Mouse (Mus musculus) hindbrain, postnatal 0 days (tissue): ENCODE measurements around the gene Amdhd2. TPM values are rescaled to one million over a fixed set of nuclear protein-coding genes. Genes with fewer than 3 reads are reported as not detected.
A peak's percentile ranks its signal among the peaks of the same experiment; 100 is the strongest.

Source experiments
- ATAC-seq: fragments of 200-750 bp; cut with Nextera tagmentation; 2 replicates; pipeline ENCODE4 v1.8.0; 2017; ENCODE audit warnings: mild to moderate bottlenecking, moderate TSS enrichment, moderate library complexity
- DNase-seq: peaks from one replicate; pipeline ENCODE4 v3.0.0-alpha.2; 2015; ENCODE audit warnings: low spot score
- H3K27ac ChIP-seq: fragments of 300-500 bp; sonication (generic); 2 replicates; pipeline ENCODE4 v1.5.1; 2014; ENCODE audit warnings: mild to moderate bottlenecking
- H3K27me3 ChIP-seq: fragments of 300-500 bp; sonication (generic); 2 replicates; pipeline ENCODE4 v1.6.1; 2014; ENCODE audit warnings: low read length, mixed read lengths; ENCODE audit not compliant: insufficient read depth
- H3K36me3 ChIP-seq: fragments of 300-500 bp; sonication (generic); 2 replicates; pipeline ENCODE4 v1.6.1; 2014; ENCODE audit warnings: low read length, mixed read lengths; ENCODE audit not compliant: insufficient read depth
- H3K4me1 ChIP-seq: fragments of 300-500 bp; sonication (generic); 2 replicates; pipeline ENCODE4 v1.6.1; 2014; ENCODE audit warnings: antibody characterized with exemption, low read length, mixed read lengths; ENCODE audit not compliant: insufficient read depth
- H3K4me2 ChIP-seq: fragments of 300-500 bp; sonication (generic); 2 replicates; pipeline ENCODE4 v1.6.1; 2014; ENCODE audit warnings: low read depth, mild to moderate bottlenecking, low read length, moderate library complexity, mixed read lengths
- H3K4me3 ChIP-seq: fragments of 300-500 bp; sonication (generic); 2 replicates; pipeline ENCODE4 v1.5.1; 2014; ENCODE audit warnings: low read length
- H3K9ac ChIP-seq: fragments of 300-500 bp; sonication (generic); replicated peaks from 2 replicates; pipeline ENCODE4 v1.6.1; 2014; ENCODE audit warnings: mild to moderate bottlenecking, low read length, moderate library complexity, mixed read lengths
- H3K9me3 ChIP-seq: fragments of 300-500 bp; sonication (generic); 2 replicates; pipeline ENCODE4 v1.6.1; 2016; ENCODE audit warnings: low read length, mixed read lengths
- CTCF ChIP-seq: IDR thresholded peaks from 2 replicates; pipeline ENCODE4 v1.5.1; 2016; ENCODE audit warnings: antibody characterized with exemption, control low read depth, low read depth
- WGBS: fragments of 180-500 bp; shearing (Covaris S2); extraction: QIAGEN DNeasy Blood & Tissue Kit; methylation state at CpG from one replicate; pipeline ENCODE4 v1.1.7; 2014; 5-methylcytosine and 5-hydroxymethylcytosine counted together
- polyA plus RNA-seq: library from polyadenylated mRNA; unstranded; fragments of >200 nt; fragmentation: Nextera tagmentation; extraction: Ambion mirVana; gene quantifications from 2 replicates; pipeline ENCODE4 v1.2.1, GENCODE M21; 2015
- total RNA-seq: library from RNA; depleted of rRNA; stranded (reverse); fragments of >200 nt; gene quantifications from 2 replicates; pipeline ENCODE4 v1.2.3, GENCODE M21; 2014

The Amdhd2 gene
- total and polyA plus RNA-seq, 2 experiments from 2014 or later: 38.4 to 53.0 TPM

- Histone ChIP-seq H3K9ac (peak overlapping the region; percentile 85), H3K27me3 (no peaks in the 10 kb centered on the region), H3K27ac (peak overlapping the region; percentile 100), H3K36me3 (peaks cover 3% of the 10 kb centered on the region; the same call in 1 of the 2 replicates), H3K4me1 (peaks cover 14% of the 10 kb centered on the region), H3K9me3 (no peaks in the 10 kb centered on the region), H3K4me3 (peak overlapping the region; percentile 57), H3K4me2 (peak overlapping the region; percentile 78)
- WGBS: under 1% methylated on average over 36 of the region's 41 CpGs
- no peak for TF ChIP-seq CTCF
- DNase-seq: peak; percentile 76
- peak; percentile 55 for ATAC-seq
Measured at GRCm38 (mm10) chr17:24168590-24169277, 5.2 kb upstream of the Amdhd2 start.

GRCm38 (mm10) chr17:24167891-24168505, 4.4 kb upstream of the Amdhd2 start:
- TF ChIP-seq CTCF: no peak
- no peak for DNase-seq
- peak overlapping the region; percentile 57 for H3K4me3 ChIP-seq
- H3K27me3 ChIP-seq: no peaks in the 10 kb centered on the region
- peak overlapping the region; percentile 85 for H3K9ac ChIP-seq
- peak overlapping the region; percentile 78 for H3K4me2 ChIP-seq
- no peaks in the 10 kb centered on the region for H3K9me3 ChIP-seq
- peaks cover 3% of the 10 kb centered on the region; the same call in 1 of the 2 replicates for H3K36me3 ChIP-seq
- H3K27ac ChIP-seq: peak overlapping the region; percentile 100
- peaks cover 14% of the 10 kb centered on the region for H3K4me1 ChIP-seq
- 53% methylated on average over 7 of the region's 7 CpGs for WGBS
- no peak for ATAC-seq

GRCm38 (mm10) chr17:24167120-24167519, 3.6 kb upstream of the Amdhd2 start:
- Histone ChIP-seq H3K4me2 (peak overlapping the region; percentile 78), H3K4me1 (peaks cover 19% of the 10 kb centered on the region), H3K4me3 (no peak overlapping the region; the same call in 1 of the 2 replicates), H3K27me3 (no peaks in the 10 kb centered on the region), H3K9me3 (no peaks in the 10 kb centered on the region), H3K9ac (peak overlapping the region; percentile 85; the same call in 1 of the 2 replicates), H3K36me3 (peaks cover 3% of the 10 kb centered on the region; the same call in 1 of the 2 replicates), H3K27ac (no peak overlapping the region)
- DNase-seq (no peak), ATAC-seq (no peak)
- WGBS: 77% methylated on average over 6 of the region's 6 CpGs
- TF ChIP-seq CTCF: no peak

- Histone ChIP-seq H3K27ac (no peak overlapping the region), H3K4me1 (peaks cover 14% of the 10 kb centered on the region), H3K9ac (no peak overlapping the region), H3K27me3 (no peaks in the 10 kb centered on the region), H3K9me3 (no peaks in the 10 kb centered on the region), H3K36me3 (peaks cover 3% of the 10 kb centered on the region; the same call in 1 of the 2 replicates), H3K4me3 (no peak overlapping the region), H3K4me2 (no peak overlapping the region)
- DNase-seq: no peak
- no peak for ATAC-seq
- WGBS: 85% methylated on average over 11 of the region's 11 CpGs
- peak; percentile 35; the same call in 1 of the 2 replicates for TF ChIP-seq CTCF
Measured at GRCm38 (mm10) chr17:24164566-24165259, 1.1 kb upstream of the Amdhd2 start.

- ATAC-seq (no peak), DNase-seq (no peak)
- Histone ChIP-seq H3K9me3 (no peaks in the 10 kb centered on the region), H3K27ac (peak overlapping the region; percentile 83), H3K4me3 (peak overlapping the region; percentile 63), H3K9ac (peak overlapping the region; percentile 56), H3K4me2 (peak overlapping the region; percentile 87), H3K27me3 (no peaks in the 10 kb centered on the region), H3K36me3 (peaks cover 3% of the 10 kb centered on the region; the same call in 1 of the 2 replicates), H3K4me1 (peaks cover 8% of the 10 kb centered on the region)
- no peak for TF ChIP-seq CTCF
- WGBS: 33% methylated on average over 17 of the region's 17 CpGs
Measured at GRCm38 (mm10) chr17:24162584-24163175, 886 bp downstream of the Amdhd2 start.

- TF ChIP-seq CTCF: no peak
- H3K4me2 ChIP-seq: no peak overlapping the region
- DNase-seq: no peak
Measured at GRCm38 (mm10) chr17:24161466-24161865, 2.1 kb downstream of the Amdhd2 start.

More at GRCm38 (mm10) chr17:24161466-24161865, 2.1 kb downstream of the Amdhd2 start:
- peaks cover 1% of the 10 kb centered on the region; the same call in 1 of the 2 replicates for H3K36me3 ChIP-seq
- peaks cover 5% of the 10 kb centered on the region; the same call in 1 of the 2 replicates for H3K4me1 ChIP-seq
- no peaks in the 10 kb centered on the region for H3K9me3 ChIP-seq
- no peak for ATAC-seq
- no peak overlapping the region for H3K9ac ChIP-seq
- H3K27me3 ChIP-seq: no peaks in the 10 kb centered on the region
- WGBS: 85% methylated on average over 5 of the region's 5 CpGs
- no peak overlapping the region for H3K27ac ChIP-seq
- H3K4me3 ChIP-seq: no peak overlapping the region
